ENCODE assay signal across 27 mouse cellular contexts in the genomic region with DNA sequence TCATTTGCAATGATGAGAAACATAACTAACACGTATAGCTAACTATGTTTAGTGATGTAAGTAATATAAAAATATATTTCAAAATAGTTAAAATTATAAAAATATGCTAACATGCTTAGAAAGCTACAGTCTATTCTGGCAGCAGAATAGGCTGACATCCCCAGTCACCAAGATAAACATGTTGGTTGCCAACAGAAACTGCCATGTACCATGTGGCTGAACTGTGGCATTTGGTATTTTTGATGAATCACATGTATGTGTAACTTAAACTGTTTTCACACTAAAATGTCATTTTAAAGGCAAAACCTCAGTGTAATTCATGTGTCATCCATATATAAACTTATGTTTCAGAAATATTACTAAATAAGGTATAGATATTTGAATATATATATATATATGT. TPM values are rescaled to one million over a fixed set of nuclear protein-coding genes. Genes with fewer than 3 reads are reported as not detected.
"Had no signal": no experiment of that assay in that cellular context is flagged by ENCODE, and none has a peak within 500 bp of the region (broad histone marks: within the 10 kb centered on the region; RNA-seq: fewer than 3 reads in every experiment).

No protein-coding gene starts in this region.

- H3K36me3 ChIP-seq: midbrain, embryonic 10.5 days; midbrain, embryonic 12.5 days; neural tube, embryonic 13.5 days; neural tube, embryonic 15.5 days had no signal

- ATAC-seq: midbrain, embryonic 16.5 days had no signal

- H3K27ac ChIP-seq: midbrain, embryonic 10.5 days; midbrain, embryonic 12.5 days; neural tube, embryonic 13.5 days; neural tube, embryonic 15.5 days had no signal

- DNase-seq: lung, adult 18-20 months; lung, embryonic 14.5 days; lung, postnatal 10 days; lung, postnatal 4 days; midbrain, embryonic 14.5 days; retina, postnatal 1 day; right cerebral cortex, adult 18-20 months; right cerebral cortex, postnatal 25 days; right cerebral cortex, postnatal 4 days; spleen, adult 18-20 months; thymus, adult 18-20 months; thymus, postnatal 14 days; thymus, postnatal 36 days had no signal

- H3K9me3 ChIP-seq: midbrain, embryonic 10.5 days; midbrain, embryonic 12.5 days; neural tube, embryonic 13.5 days; neural tube, embryonic 15.5 days had no signal

- H3K4me2 ChIP-seq: lung, embryonic 14.5 days; midbrain, embryonic 12.5 days; neural tube, embryonic 13.5 days; neural tube, embryonic 15.5 days had no signal

- H3K4me1 ChIP-seq: midbrain, embryonic 10.5 days; midbrain, embryonic 12.5 days; neural tube, embryonic 13.5 days; neural tube, embryonic 15.5 days had no signal

- H3K4me3 ChIP-seq: midbrain, embryonic 10.5 days; midbrain, embryonic 12.5 days; myocyte; neural tube, embryonic 13.5 days; neural tube, embryonic 15.5 days had no signal

- H3K27me3 ChIP-seq: midbrain, embryonic 12.5 days; neural tube, embryonic 13.5 days; neural tube, embryonic 15.5 days had no signal

- H3K9ac ChIP-seq: lung, embryonic 14.5 days; midbrain, embryonic 12.5 days; neural tube, embryonic 13.5 days; neural tube, embryonic 15.5 days had no signal

RNA-seq across cellular contexts. Expression of a gene that starts 15.8 kb away (rescaled TPM):
- total RNA-seq: megakaryocyte, adult 5-6 weeks; megakaryocyte-erythroid progenitor cell, adult 5-6 weeks had no signal
- polyA plus RNA-seq: lung, embryonic 14.5 days; lung, embryonic 16.5 days; midbrain, embryonic 10.5 days; midbrain, embryonic 12.5 days; midbrain, embryonic 14.5 days; midbrain, embryonic 16.5 days; myocyte; neural tube, embryonic 11.5 days; neural tube, embryonic 13.5 days; neural tube, embryonic 15.5 days; small intestine, adult 2 months; stomach, embryonic 14.5 days; stomach, embryonic 16.5 days; thymus, postnatal 0 days had no signal

RNA-seq across cellular contexts. Expression of a gene that starts 24.3 kb away (rescaled TPM):
- total RNA-seq: megakaryocyte, adult 5-6 weeks; megakaryocyte-erythroid progenitor cell, adult 5-6 weeks had no signal
- polyA plus RNA-seq: lung, embryonic 14.5 days; lung, embryonic 16.5 days; midbrain, embryonic 10.5 days; midbrain, embryonic 12.5 days; midbrain, embryonic 14.5 days; midbrain, embryonic 16.5 days; myocyte; neural tube, embryonic 11.5 days; neural tube, embryonic 13.5 days; neural tube, embryonic 15.5 days; small intestine, adult 2 months; stomach, embryonic 14.5 days; stomach, embryonic 16.5 days; thymus, postnatal 0 days had no signal

RNA-seq across cellular contexts. Expression of a gene that starts 32.8 kb away (rescaled TPM):
- total RNA-seq: megakaryocyte, adult 5-6 weeks; megakaryocyte-erythroid progenitor cell, adult 5-6 weeks had no signal
- polyA plus RNA-seq: lung, embryonic 14.5 days; lung, embryonic 16.5 days; midbrain, embryonic 10.5 days; midbrain, embryonic 12.5 days; midbrain, embryonic 14.5 days; midbrain, embryonic 16.5 days; myocyte; neural tube, embryonic 11.5 days; neural tube, embryonic 13.5 days; neural tube, embryonic 15.5 days; small intestine, adult 2 months; stomach, embryonic 14.5 days; stomach, embryonic 16.5 days; thymus, postnatal 0 days had no signal

RNA-seq across cellular contexts. Expression of a gene that starts 41.3 kb away (rescaled TPM):
- total RNA-seq: megakaryocyte, adult 5-6 weeks; megakaryocyte-erythroid progenitor cell, adult 5-6 weeks had no signal
- polyA plus RNA-seq: lung, embryonic 14.5 days; lung, embryonic 16.5 days; midbrain, embryonic 10.5 days; midbrain, embryonic 12.5 days; midbrain, embryonic 14.5 days; midbrain, embryonic 16.5 days; myocyte; neural tube, embryonic 11.5 days; neural tube, embryonic 13.5 days; neural tube, embryonic 15.5 days; small intestine, adult 2 months; stomach, embryonic 14.5 days; stomach, embryonic 16.5 days; thymus, postnatal 0 days had no signal

RNA-seq across cellular contexts. Expression of a gene that starts 49.8 kb away (rescaled TPM):
- total RNA-seq: megakaryocyte, adult 5-6 weeks; megakaryocyte-erythroid progenitor cell, adult 5-6 weeks had no signal
- polyA plus RNA-seq: lung, embryonic 14.5 days; lung, embryonic 16.5 days; midbrain, embryonic 10.5 days; midbrain, embryonic 12.5 days; midbrain, embryonic 14.5 days; midbrain, embryonic 16.5 days; myocyte; neural tube, embryonic 11.5 days; neural tube, embryonic 13.5 days; neural tube, embryonic 15.5 days; small intestine, adult 2 months; stomach, embryonic 14.5 days; stomach, embryonic 16.5 days; thymus, postnatal 0 days had no signal
